Mouse (Mus musculus) thymus, postnatal 25 days (tissue): ENCODE results near the gene Kcnn4.

Experiments used
- DNase-seq: peaks from one replicate; pipeline ENCODE4 v3.0.0; 2022

Kcnn4 gene

GRCm38 (mm10) chr7:24369731-24370541 lies at the start of gene Kcnn4:
Gene Kcnn4 (plus strand): TSS chr7:24370263.
- peak; percentile 81 for DNase-seq

DNA sequence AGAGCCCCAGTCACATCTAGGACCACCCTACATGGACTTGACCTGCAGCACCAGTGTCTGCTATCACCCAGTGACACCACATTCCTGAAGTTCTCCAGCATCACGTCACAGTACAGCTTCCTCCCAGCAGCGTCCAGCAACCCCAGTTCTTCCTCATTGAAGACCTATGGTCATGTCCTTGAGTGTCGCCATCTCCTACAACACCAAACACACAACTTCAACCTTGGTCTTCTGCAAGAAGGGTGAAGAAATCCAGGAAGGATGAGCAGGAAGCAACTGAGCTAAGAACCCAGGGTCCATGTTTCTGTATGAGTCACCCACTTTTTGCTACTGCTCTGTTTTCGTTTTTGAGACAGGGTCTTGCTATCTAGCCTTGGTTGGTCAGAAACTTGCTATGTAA lies 47.5 kb upstream of the Kcnn4 start:
- DNase-seq = no peak

GRCm38 (mm10) chr7:24325197-24325596 lies 44.9 kb upstream of the Kcnn4 start:
- no peak for DNase-seq

DNA sequence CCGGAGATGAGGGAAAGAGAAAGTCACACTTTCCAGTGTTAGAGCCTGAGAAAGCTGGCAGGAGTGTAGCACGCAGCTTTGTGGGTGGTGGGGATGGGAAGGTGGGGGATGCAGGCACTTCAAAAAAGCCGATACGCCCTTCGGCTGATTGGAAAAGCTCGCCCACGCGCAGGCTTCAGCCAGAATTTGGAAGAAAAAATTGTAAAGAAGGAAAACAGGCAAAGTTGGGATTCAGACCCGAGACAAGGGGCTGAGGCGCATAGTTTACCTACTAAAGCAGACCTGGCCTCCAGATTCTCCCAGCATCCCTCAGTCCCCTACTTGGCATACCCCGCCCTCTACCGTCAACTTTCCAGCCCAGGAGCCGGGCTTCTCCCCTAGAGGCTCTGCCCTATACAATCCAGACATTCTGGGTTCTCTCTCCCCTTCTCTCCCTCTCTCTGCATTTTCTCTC lies 44.4 kb upstream of the Kcnn4 start:
- no peak for DNase-seq

- no peak for DNase-seq
These were observed 43.6 kb upstream of the Kcnn4 start for GRCm38 (mm10) chr7:24326273-24327135.

- no peak for DNase-seq
These were observed 42.6 kb upstream of the Kcnn4 start for GRCm38 (mm10) chr7:24327281-24327975.

- no peak for DNase-seq
These were observed 36.6 kb upstream of the Kcnn4 start, which contains the start of gene Tescl for GRCm38 (mm10) chr7:24333304-24333986. Gene Tescl (minus strand): TSS chr7:24333936.

DNA sequence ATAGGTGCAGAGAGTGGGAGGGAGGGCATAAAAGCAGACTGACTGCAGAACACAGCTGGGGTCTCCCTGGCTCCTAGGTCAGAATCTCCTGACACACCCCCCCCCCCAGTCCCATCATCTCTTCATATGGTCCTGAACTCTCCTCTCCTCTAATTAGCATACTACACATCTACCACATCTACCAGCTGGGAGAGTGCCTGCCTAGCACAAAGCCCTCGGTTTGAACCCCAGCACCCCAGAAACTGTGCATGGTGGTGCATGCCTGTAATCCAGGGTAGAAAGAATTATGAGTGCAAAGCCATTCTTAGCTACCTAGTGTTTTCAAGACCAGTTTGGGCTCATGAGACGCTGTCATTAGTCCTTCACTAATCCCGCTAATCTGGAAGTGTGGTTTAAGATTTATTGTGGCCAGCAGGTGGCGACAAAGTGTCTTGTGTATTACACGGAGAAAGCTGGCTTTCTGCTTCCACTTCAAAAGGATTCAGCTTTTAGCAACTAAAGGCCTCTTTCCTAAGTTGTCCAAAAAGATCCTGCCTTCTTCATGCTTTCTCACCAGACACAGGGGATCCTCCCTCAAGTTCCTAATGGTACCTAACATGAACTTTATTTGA lies 34.3 kb upstream of the Kcnn4 start:
- peak; percentile 70 for DNase-seq

DNA sequence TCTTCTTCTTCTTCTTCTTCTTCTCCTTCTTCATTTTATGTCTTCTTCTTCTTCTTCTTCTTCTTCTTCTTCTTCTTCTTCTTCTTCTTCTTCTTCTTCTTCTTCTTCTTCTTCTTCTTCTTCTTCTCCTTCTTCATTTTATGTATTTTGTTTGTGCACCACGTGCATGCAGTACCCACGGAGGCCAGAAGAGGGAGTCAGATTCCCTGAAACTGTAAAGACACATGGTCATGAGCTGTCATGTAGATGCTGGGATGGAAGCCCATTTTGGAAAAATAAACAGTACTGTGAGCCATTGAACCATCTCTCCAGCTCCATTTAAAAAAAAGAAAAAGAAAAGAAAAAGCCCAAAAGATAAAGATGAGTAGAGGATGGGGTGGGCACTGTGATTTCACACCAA lies 31.8 kb upstream of the Kcnn4 start:
- no peak for DNase-seq

DNA sequence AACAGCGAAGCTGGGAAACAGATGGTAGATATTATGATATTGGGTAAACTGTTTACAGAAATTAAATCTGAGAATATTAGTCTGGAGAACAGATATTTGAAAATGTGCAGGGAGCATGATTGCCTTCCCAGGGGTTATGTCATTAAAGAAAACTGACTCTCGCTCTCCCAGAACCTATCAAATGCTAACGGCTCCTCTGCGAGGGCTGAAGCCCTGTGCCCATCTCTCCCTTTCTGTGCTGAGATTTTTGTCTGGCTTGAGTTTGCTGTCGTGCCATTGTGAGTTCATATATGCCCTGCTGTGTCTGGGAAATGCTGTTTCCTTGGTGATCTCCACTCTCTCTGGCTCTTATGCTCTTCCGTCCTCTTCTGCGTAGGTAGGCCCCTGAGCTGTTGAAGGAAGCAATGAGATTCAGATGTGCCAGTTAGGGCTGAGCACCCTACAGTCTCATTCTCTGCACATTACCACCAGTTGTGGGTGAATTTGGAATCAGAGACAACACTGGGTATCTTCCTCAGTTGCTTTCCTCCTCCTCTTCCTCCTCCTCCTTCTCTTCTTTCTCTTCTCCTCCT lies 26.3 kb upstream of the Kcnn4 start:
- no peak for DNase-seq

GRCm38 (mm10) chr7:24346444-24346843 lies 23.6 kb upstream of the Kcnn4 start:
- DNase-seq = no peak

- DNase-seq = no peak
These were observed 21.2 kb upstream of the Kcnn4 start, which contains the start of gene Lypd5 for GRCm38 (mm10) chr7:24348896-24349295. Gene Lypd5 (plus strand): TSS chr7:24349196.

GRCm38 (mm10) chr7:24355646-24356045 lies 14.4 kb upstream of the Kcnn4 start:
- no peak for DNase-seq

DNA sequence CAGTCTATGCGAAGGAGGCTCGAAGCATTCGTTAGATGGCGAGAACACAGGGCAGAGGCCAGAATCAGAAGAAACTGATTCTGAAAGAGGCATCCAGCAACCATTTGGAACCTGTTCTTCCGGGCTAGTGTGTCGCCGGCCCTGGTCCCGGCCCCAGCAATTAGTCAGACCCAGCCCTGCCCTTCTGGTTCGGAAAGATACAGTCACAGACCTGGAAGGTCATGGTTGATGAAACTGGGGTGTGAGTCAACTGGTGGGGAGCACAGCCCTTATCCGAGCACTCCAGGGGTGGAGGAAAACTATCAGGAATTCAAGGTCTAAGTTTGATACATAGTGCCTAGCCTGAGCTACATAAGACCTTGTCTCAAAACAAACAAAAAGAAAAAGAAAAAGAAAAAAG lies 14.0 kb upstream of the Kcnn4 start:
- DNase-seq = no peak

DNA sequence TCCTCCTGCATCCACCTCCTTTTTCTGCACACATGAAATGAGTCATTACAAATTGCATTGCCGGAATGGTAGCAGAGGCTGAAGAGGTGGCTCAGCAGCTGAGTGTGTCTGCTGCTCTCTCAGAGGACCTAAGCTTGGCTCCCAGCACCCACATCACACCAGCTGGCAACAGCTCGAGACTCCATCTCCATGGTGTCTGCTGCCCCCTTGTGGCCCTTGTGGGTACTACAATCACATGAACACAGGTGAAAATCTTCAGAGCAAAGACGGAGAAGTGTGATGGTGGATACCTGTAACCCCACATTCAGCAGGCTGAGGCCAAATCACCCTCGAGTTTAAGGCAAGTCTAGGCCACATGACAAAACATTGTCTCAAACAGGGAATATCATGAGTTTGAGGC lies 12.2 kb upstream of the Kcnn4 start:
- no peak for DNase-seq

- no peak for DNase-seq
These were observed 10.8 kb upstream of the Kcnn4 start for GRCm38 (mm10) chr7:24359269-24359668.

DNA sequence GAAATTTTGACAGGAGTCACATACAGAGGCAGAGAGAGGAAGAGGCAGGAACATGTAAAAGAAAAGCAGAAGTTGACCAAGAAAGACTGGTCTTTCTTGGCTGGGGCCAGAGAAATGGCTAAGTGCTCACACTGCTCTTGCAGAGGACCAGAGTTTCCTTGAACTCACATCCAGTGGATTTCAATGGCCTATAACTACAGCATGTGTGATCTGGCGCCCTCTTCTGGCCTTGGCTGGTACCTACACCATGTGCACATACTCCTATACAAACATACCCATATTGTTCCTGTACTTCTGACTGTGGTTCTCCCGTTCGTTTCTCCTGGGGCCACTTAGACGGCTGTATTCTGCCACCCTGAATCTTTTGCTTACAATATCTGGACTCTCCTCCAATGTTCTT lies 9.1 kb upstream of the Kcnn4 start:
- no peak for DNase-seq

DNA sequence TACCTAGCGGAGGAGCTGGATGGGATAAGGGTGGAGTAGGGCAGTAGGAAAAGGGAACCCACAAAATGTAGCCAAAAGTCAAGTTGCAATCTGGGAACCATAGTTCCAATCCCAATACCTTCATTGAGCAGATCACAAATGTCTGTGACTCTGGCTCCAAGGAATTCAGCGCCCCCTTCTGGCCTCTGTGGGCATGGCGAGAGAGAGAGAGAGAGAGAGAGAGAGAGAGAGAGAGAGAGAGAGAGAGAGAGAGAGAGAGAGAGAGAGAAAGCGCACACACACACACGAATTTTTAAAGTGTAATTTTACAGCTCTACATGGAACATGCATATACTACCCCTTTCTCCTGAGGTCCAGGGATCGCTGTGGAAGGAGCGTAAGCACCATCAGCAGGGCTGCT lies 6.8 kb upstream of the Kcnn4 start:
- peak; percentile 74 for DNase-seq

GRCm38 (mm10) chr7:24364827-24365226 lies 5.2 kb upstream of the Kcnn4 start:
- DNase-seq = peak; percentile 93

GRCm38 (mm10) chr7:24365258-24366014 lies 4.6 kb upstream of the Kcnn4 start:
- DNase-seq = no peak
